Mouse (Mus musculus): ENCODE results near the gene C1qtnf2.

DNA sequence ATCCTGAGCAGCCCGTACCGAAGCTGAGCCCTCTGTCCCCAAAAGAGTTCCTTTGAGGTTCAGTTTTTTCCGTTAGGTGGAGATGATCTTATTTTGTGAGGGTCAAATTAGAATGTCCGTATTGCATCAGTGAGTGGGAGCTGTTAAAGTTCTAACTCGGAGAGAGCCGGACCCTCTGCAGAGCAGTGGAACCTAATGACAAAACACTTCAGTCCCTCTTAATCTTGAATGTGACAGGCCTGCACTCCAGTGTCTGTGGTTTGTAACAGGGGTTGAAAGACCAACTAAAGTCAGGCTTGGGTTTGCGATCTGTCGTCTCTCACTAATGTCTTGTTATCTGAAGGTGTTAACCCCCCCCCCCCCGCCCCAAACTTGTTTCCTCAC lies 40.1 kb upstream of the C1qtnf2 start:
- no peak for TF ChIP-seq ZC3H11A (IDR thresholded peaks at IDR 0.05; ENCODE audit: low read depth, low read length)
- TF ChIP-seq CTCF (IDR thresholded peaks at IDR 0.05 in 2 of 3, conservative IDR thresholded peaks at IDR 0.05 in 1 of 3; ENCODE audit: control insufficient read depth in 1 of 3, insufficient read depth in 1 of 3, low read depth in 2 of 3, low read length in 3 of 3, poor library complexity in 1 of 3, severe bottlenecking in 1 of 3): no peak
- TF ChIP-seq CHD2 (IDR thresholded peaks at IDR 0.05; ENCODE audit: low read length): no peak
- TF ChIP-seq MAZ (IDR thresholded peaks at IDR 0.05; ENCODE audit: low read depth, low read length): no peak
- no peak for TF ChIP-seq POLR2AphosphoS2 (IDR thresholded peaks at IDR 0.05; ENCODE audit: low read length)
- TF ChIP-seq MAX (IDR thresholded peaks at IDR 0.05; ENCODE audit: low read length): no peak
- TF ChIP-seq KAT2A (conservative IDR thresholded peaks at IDR 0.05; ENCODE audit: low read depth, low read length): no peak
- TF ChIP-seq EP300 (IDR thresholded peaks at IDR 0.05; ENCODE audit: low read depth in 1 of 2, low read length in 2 of 2): no peak
- no peak for TF ChIP-seq ETS1 (IDR thresholded peaks at IDR 0.05; ENCODE audit: low read depth, low read length)
- TF ChIP-seq ELF1 (IDR thresholded peaks at IDR 0.05; ENCODE audit: low read depth, low read length): no peak
- no peak for TF ChIP-seq POLR2A (IDR thresholded peaks at IDR 0.05; ENCODE audit: control insufficient read depth in 1 of 2, insufficient read depth in 1 of 2, low read depth in 1 of 2, low read length in 2 of 2, poor library complexity in 1 of 2)

Measured in MEL (cell line).